In genomic region chr8:84965731-84966291, GRCm38 (mm10) we compare ENCODE assay signal across 8 mouse cellular contexts. TPM values are rescaled to one million over a fixed set of nuclear protein-coding genes. Genes with fewer than 3 reads are reported as not detected.
DNase-seq lines count a peak whose midpoint lies in the region; ATAC-seq and TF ChIP-seq lines count a peak whose summit lies in the region.

No protein-coding gene starts in this region.

- H3K27me3 ChIP-seq in forebrain, embryonic 11.5 days (ENCODE audit: control insufficient read depth, insufficient read depth, low read length), result no peaks in the 10 kb centered on the region
- no peaks in the 10 kb centered on the region for H3K27me3 ChIP-seq in heart, embryonic 16.5 days (ENCODE audit: control insufficient read depth, insufficient read depth, low read length)
- no peaks in the 10 kb centered on the region for H3K27me3 ChIP-seq in liver, embryonic 16.5 days (ENCODE audit: control insufficient read depth, insufficient read depth, low read depth, low read length)
- H3K27me3 ChIP-seq in neural tube, embryonic 13.5 days, result no peaks in the 10 kb centered on the region

- no peaks in the 10 kb centered on the region for H3K9me3 ChIP-seq in ES-E14 (ENCODE audit: control insufficient read depth, insufficient read depth, low read depth, low read length)
- no peaks in the 10 kb centered on the region for H3K9me3 ChIP-seq in forebrain, embryonic 11.5 days (ENCODE audit: control insufficient read depth, low read length)
- no peaks in the 10 kb centered on the region for H3K9me3 ChIP-seq in heart, embryonic 16.5 days (replicated peaks; ENCODE audit: control insufficient read depth, low read length)
- no peaks in the 10 kb centered on the region for H3K9me3 ChIP-seq in liver, embryonic 16.5 days (replicated peaks; ENCODE audit: control insufficient read depth, low read length)
- no peaks in the 10 kb centered on the region for H3K9me3 ChIP-seq in neural tube, embryonic 13.5 days

- peaks cover 10% of the 10 kb centered on the region for H3K36me3 ChIP-seq in ES-E14 (ENCODE audit: control insufficient read depth, insufficient read depth, low read length, poor library complexity, severe bottlenecking)
- no peaks in the 10 kb centered on the region for H3K36me3 ChIP-seq in forebrain, embryonic 11.5 days (ENCODE audit: control insufficient read depth, insufficient read depth, low read length)
- 0 out of 2 replicates have a peak, but pooled peaks cover 3% of the 10 kb centered on the region for H3K36me3 ChIP-seq in heart, embryonic 16.5 days (ENCODE audit: control insufficient read depth, insufficient read depth)
- peaks cover 14% of the 10 kb centered on the region for H3K36me3 ChIP-seq in liver, embryonic 16.5 days (ENCODE audit: control insufficient read depth, insufficient read depth)
- H3K36me3 ChIP-seq in neural tube, embryonic 13.5 days, result peaks cover under 1% of the 10 kb centered on the region; the same call in 1 of the 2 replicates

- H3K4me3 ChIP-seq in ES-E14 (ENCODE audit: insufficient read depth in 1 of 2, low read depth in 1 of 2, low read length in 2 of 2, poor library complexity in 1 of 2, severe bottlenecking in 1 of 2), result peak overlapping the region; percentile 90 to 100
- H3K4me3 ChIP-seq in forebrain, embryonic 11.5 days (ENCODE audit: low read depth, low read length), result peak overlapping the region; percentile 73
- peak overlapping the region; percentile 77 for H3K4me3 ChIP-seq in heart, embryonic 16.5 days (ENCODE audit: low read length)
- H3K4me3 ChIP-seq in liver, embryonic 16.5 days (ENCODE audit: low read depth, low read length), result peak overlapping the region; percentile 79
- H3K4me3 ChIP-seq in neural tube, embryonic 13.5 days, result peak overlapping the region; percentile 68

- DNase-seq in ES-E14 (ENCODE audit: low read depth, low spot score), result no peak
- peak; percentile 97 for DNase-seq in c-Kit-positive CD71-positive TER-119-positive erythroid progenitor cells, embryonic 14.5 days (ENCODE audit: low spot score)
- peak; percentile 98 for DNase-seq in forebrain, embryonic 11.5 days (ENCODE audit: low spot score)
- DNase-seq in kidney, postnatal 25 days, result peak; percentile 97 to 98
- DNase-seq in thymus, adult 18-20 months, result peak; percentile 81 to 87

- H3K4me2 ChIP-seq in forebrain, embryonic 11.5 days (ENCODE audit: low read depth, low read length, severe bottlenecking), result peak overlapping the region; percentile 92
- H3K4me2 ChIP-seq in heart, embryonic 16.5 days (ENCODE audit: low read depth, low read length), result peak overlapping the region; percentile 96
- peak overlapping the region; percentile 84 for H3K4me2 ChIP-seq in liver, embryonic 16.5 days (ENCODE audit: low read depth, low read length)
- H3K4me2 ChIP-seq in neural tube, embryonic 13.5 days, result peak overlapping the region; percentile 95

- H3K9ac ChIP-seq in ES-E14 (ENCODE audit: insufficient read depth, low read depth, low read length, poor library complexity, severe bottlenecking), result peak overlapping the region; percentile 84
- H3K9ac ChIP-seq in forebrain, embryonic 11.5 days (ENCODE audit: low read length), result peak overlapping the region; percentile 80
- peak overlapping the region; percentile 80 for H3K9ac ChIP-seq in heart, embryonic 16.5 days (ENCODE audit: low read length)
- peak overlapping the region; percentile 78 for H3K9ac ChIP-seq in liver, embryonic 16.5 days (ENCODE audit: low read depth, low read length)
- H3K9ac ChIP-seq in neural tube, embryonic 13.5 days, result peak overlapping the region; percentile 80

- peak overlapping the region; percentile 50 for H3K27ac ChIP-seq in ES-E14 (ENCODE audit: insufficient read depth, low read depth, low read length, poor library complexity, severe bottlenecking)
- peak overlapping the region; percentile 71 for H3K27ac ChIP-seq in forebrain, embryonic 11.5 days (ENCODE audit: low read depth, low read length)
- peak overlapping the region; percentile 72 for H3K27ac ChIP-seq in heart, embryonic 16.5 days (ENCODE audit: low read length)
- peak overlapping the region; percentile 97 for H3K27ac ChIP-seq in liver, embryonic 16.5 days (ENCODE audit: low read length)
- H3K27ac ChIP-seq in neural tube, embryonic 13.5 days (replicated peaks), result peak overlapping the region; percentile 79

- ATAC-seq in forebrain, embryonic 11.5 days (replicated peaks; ENCODE audit: low FRiP score), result peak; percentile 90
- ATAC-seq in heart, embryonic 16.5 days (replicated peaks; ENCODE audit: extremely low read depth, insufficient read depth, low FRiP score), result peak; percentile 88
- peak; percentile 81 for ATAC-seq in liver, embryonic 16.5 days (ENCODE audit: low read depth)
- peak; percentile 79 for ATAC-seq in neural tube, embryonic 13.5 days (ENCODE audit: low read depth)

- H3K4me1 ChIP-seq in ES-E14 (ENCODE audit: control insufficient read depth in 2 of 2, insufficient read depth in 2 of 2, low read length in 2 of 2, poor library complexity in 1 of 2), result peaks cover 2 to 17% of the 10 kb centered on the region in 2 experiments; a peak in 3 of 4 replicates
- H3K4me1 ChIP-seq in forebrain, embryonic 11.5 days (replicated peaks; ENCODE audit: control insufficient read depth, insufficient read depth, low read length), result peaks cover 10% of the 10 kb centered on the region
- H3K4me1 ChIP-seq in heart, embryonic 16.5 days (ENCODE audit: control insufficient read depth, insufficient read depth, low read length), result peaks cover 29% of the 10 kb centered on the region
- peaks cover 36% of the 10 kb centered on the region for H3K4me1 ChIP-seq in liver, embryonic 16.5 days (ENCODE audit: control insufficient read depth, low read depth, low read length)
- peaks cover 41% of the 10 kb centered on the region for H3K4me1 ChIP-seq in neural tube, embryonic 13.5 days (replicated peaks)

- WGBS in forebrain, embryonic 11.5 days, result under 1% methylated on average over 41 of the region's 41 CpGs
- WGBS in heart, embryonic 16.5 days, result 0% methylated on average over 41 of the region's 41 CpGs
- under 1% methylated on average over 41 of the region's 41 CpGs for WGBS in liver, embryonic 16.5 days (ENCODE audit: insufficient replicate concordance)
- under 1% methylated on average over 41 of the region's 41 CpGs for WGBS in neural tube, embryonic 13.5 days

- in situ Hi-C loops in ES-E14 (cut with MboI; ENCODE audit: low sequenced_read_pairs in 2 of 2, unreplicated experiment in 2 of 2), result loop anchor here in 1 of 2 experiments (25.0 kb wide), 1 partner anchor 446 kb away; no protein-coding TSS in a partner anchor

TF ChIP-seq in ES-E14, 5 proteins besides CTCF, POLR2A, EP300 and RAD21:
- TF ChIP-seq MAFK (IDR thresholded peaks at IDR 0.05; ENCODE audit: insufficient read depth, low read depth, low read length) (no peak), HCFC1 (IDR thresholded peaks at IDR 0.05; ENCODE audit: borderline replicate concordance, insufficient read depth, low read length) (peak; percentile 95)

RNA-seq across cellular contexts. Expression of gene Gm49661, which starts 3.4 kb away (rescaled TPM):
- not detected in 2 replicates for total RNA-seq in ES-E14 (2012; rRNA removed)
- not detected in 2 replicates for polyA plus RNA-seq in forebrain, embryonic 11.5 days (2014; fragmentation: Nextera tagmentation; extraction: Ambion mirVana)
- not detected in 2 replicates for polyA plus RNA-seq in heart, embryonic 16.5 days (2015; fragmentation: Nextera tagmentation; extraction: Ambion mirVana)
- 0.45 and 1.4 TPM in 2 replicates for polyA plus RNA-seq in liver, embryonic 16.5 days (2015; fragmentation: Nextera tagmentation; extraction: Ambion mirVana)
- polyA plus RNA-seq in neural tube, embryonic 13.5 days (2015; fragmentation: Nextera tagmentation; extraction: Ambion mirVana), result not detected in 2 replicates

RNA-seq across cellular contexts. Expression of gene Prdx2, which starts 3.6 kb away (rescaled TPM):
- total RNA-seq in ES-E14 (2012; rRNA removed), result 259 and 328 TPM in 2 replicates
- 1,226 and 1,312 TPM in 2 replicates for polyA plus RNA-seq in forebrain, embryonic 11.5 days (2014; fragmentation: Nextera tagmentation; extraction: Ambion mirVana)
- polyA plus RNA-seq in heart, embryonic 16.5 days (2015; fragmentation: Nextera tagmentation; extraction: Ambion mirVana), result 591 and 662 TPM in 2 replicates
- polyA plus RNA-seq in liver, embryonic 16.5 days (2015; fragmentation: Nextera tagmentation; extraction: Ambion mirVana), result 1,724 and 1,773 TPM in 2 replicates
- polyA plus RNA-seq in neural tube, embryonic 13.5 days (2015; fragmentation: Nextera tagmentation; extraction: Ambion mirVana), result 1,236 and 1,369 TPM in 2 replicates

RNA-seq across cellular contexts. Expression of gene Rnaseh2a, which starts 3.8 kb away (rescaled TPM):
- total RNA-seq in ES-E14 (2012; rRNA removed), result 160 and 174 TPM in 2 replicates
- 128 and 147 TPM in 2 replicates for polyA plus RNA-seq in forebrain, embryonic 11.5 days (2014; fragmentation: Nextera tagmentation; extraction: Ambion mirVana)
- polyA plus RNA-seq in heart, embryonic 16.5 days (2015; fragmentation: Nextera tagmentation; extraction: Ambion mirVana), result 80.2 and 82.7 TPM in 2 replicates
- polyA plus RNA-seq in liver, embryonic 16.5 days (2015; fragmentation: Nextera tagmentation; extraction: Ambion mirVana), result 91.6 and 98.1 TPM in 2 replicates
- polyA plus RNA-seq in neural tube, embryonic 13.5 days (2015; fragmentation: Nextera tagmentation; extraction: Ambion mirVana), result 55.0 and 55.6 TPM in 2 replicates

RNA-seq across cellular contexts. Expression of gene Junb, which starts 12.7 kb away (rescaled TPM):
- total RNA-seq in ES-E14 (2012; rRNA removed), result 53.8 and 57.6 TPM in 2 replicates
- 5.2 and 5.8 TPM in 2 replicates for polyA plus RNA-seq in forebrain, embryonic 11.5 days (2014; fragmentation: Nextera tagmentation; extraction: Ambion mirVana)
- polyA plus RNA-seq in heart, embryonic 16.5 days (2015; fragmentation: Nextera tagmentation; extraction: Ambion mirVana), result 11.7 and 15.3 TPM in 2 replicates
- polyA plus RNA-seq in liver, embryonic 16.5 days (2015; fragmentation: Nextera tagmentation; extraction: Ambion mirVana), result 10.6 and 16.5 TPM in 2 replicates
- polyA plus RNA-seq in neural tube, embryonic 13.5 days (2015; fragmentation: Nextera tagmentation; extraction: Ambion mirVana), result 7.5 and 8.4 TPM in 2 replicates

RNA-seq across cellular contexts. Expression of gene Rtbdn, which starts 19.0 kb away (rescaled TPM):
- total RNA-seq in ES-E14 (2012; rRNA removed), result 0.13 TPM in 1 of 2 replicates, not detected in the other
- 0.19 and 0.36 TPM in 2 replicates for polyA plus RNA-seq in forebrain, embryonic 11.5 days (2014; fragmentation: Nextera tagmentation; extraction: Ambion mirVana)
- 0.24 and 0.38 TPM in 2 replicates for polyA plus RNA-seq in heart, embryonic 16.5 days (2015; fragmentation: Nextera tagmentation; extraction: Ambion mirVana)
- 0.20 and 0.44 TPM in 2 replicates for polyA plus RNA-seq in liver, embryonic 16.5 days (2015; fragmentation: Nextera tagmentation; extraction: Ambion mirVana)
- polyA plus RNA-seq in neural tube, embryonic 13.5 days (2015; fragmentation: Nextera tagmentation; extraction: Ambion mirVana), result 1.4 and 1.6 TPM in 2 replicates
